In genomic region chr5:111790527-111790926, GRCm38 (mm10) we compare ENCODE assay signal across 10 mouse cellular contexts. TPM values are rescaled to one million over a fixed set of nuclear protein-coding genes. Genes with fewer than 3 reads are reported as not detected.
DNase-seq lines count a peak whose midpoint lies in the region; ATAC-seq and TF ChIP-seq lines count a peak whose summit lies in the region.
"Had no signal": no experiment of that assay in that cellular context is flagged by ENCODE, and none has a peak within 500 bp of the region (broad histone marks: within the 10 kb centered on the region; RNA-seq: fewer than 3 reads in every experiment).

No protein-coding gene starts in this region.

- TF ChIP-seq EP300 in stomach, postnatal 0 days (optimal IDR thresholded peaks at IDR 0.05): no peak

- peaks cover 10% of the 10 kb centered on the region; the same call in 1 of the 2 replicates for H3K27me3 ChIP-seq in hindbrain, embryonic 10.5 days (ENCODE audit: insufficient read depth, poor library complexity, severe bottlenecking)
- peaks cover 7% of the 10 kb centered on the region; the same call in 1 of the 2 replicates for H3K27me3 ChIP-seq in hindbrain, embryonic 13.5 days
- peaks cover 45% of the 10 kb centered on the region for H3K27me3 ChIP-seq in midbrain, embryonic 10.5 days (ENCODE audit: low read depth, poor library complexity, severe bottlenecking)
- peaks cover 5% of the 10 kb centered on the region for H3K27me3 ChIP-seq in midbrain, embryonic 13.5 days
- H3K27me3 ChIP-seq in heart, embryonic 16.5 days (ENCODE audit: control insufficient read depth, insufficient read depth, low read length): no peaks in the 10 kb centered on the region
- H3K27me3 ChIP-seq in stomach, postnatal 0 days (ENCODE audit: control insufficient read depth, insufficient read depth, low read length): no peaks in the 10 kb centered on the region

- H3K4me3 ChIP-seq in hindbrain, embryonic 10.5 days: no peak overlapping the region
- H3K4me3 ChIP-seq in hindbrain, embryonic 13.5 days: no peak overlapping the region
- H3K4me3 ChIP-seq in midbrain, embryonic 10.5 days: no peak overlapping the region
- no peak overlapping the region for H3K4me3 ChIP-seq in midbrain, embryonic 13.5 days (replicated peaks)
- H3K4me3 ChIP-seq in heart, embryonic 16.5 days (ENCODE audit: low read length): no peak overlapping the region
- no peak overlapping the region for H3K4me3 ChIP-seq in stomach, postnatal 0 days (ENCODE audit: low read depth, low read length)

- H3K36me3 ChIP-seq in hindbrain, embryonic 10.5 days: no peaks in the 10 kb centered on the region
- H3K36me3 ChIP-seq in hindbrain, embryonic 13.5 days: no peaks in the 10 kb centered on the region
- no peaks in the 10 kb centered on the region for H3K36me3 ChIP-seq in midbrain, embryonic 10.5 days
- H3K36me3 ChIP-seq in midbrain, embryonic 13.5 days: no peaks in the 10 kb centered on the region
- no peaks in the 10 kb centered on the region for H3K36me3 ChIP-seq in heart, embryonic 16.5 days (ENCODE audit: control insufficient read depth, insufficient read depth)
- H3K36me3 ChIP-seq in stomach, postnatal 0 days (ENCODE audit: control insufficient read depth, insufficient read depth, low read length): no peaks in the 10 kb centered on the region

- peak overlapping the region; percentile 73 for H3K27ac ChIP-seq in hindbrain, embryonic 10.5 days
- no peak overlapping the region for H3K27ac ChIP-seq in hindbrain, embryonic 13.5 days
- H3K27ac ChIP-seq in midbrain, embryonic 10.5 days (replicated peaks): peak overlapping the region; percentile 38; the same call in 1 of the 2 replicates
- no peak overlapping the region for H3K27ac ChIP-seq in midbrain, embryonic 13.5 days
- peak overlapping the region; percentile 46; the same call in 1 of the 2 replicates for H3K27ac ChIP-seq in heart, embryonic 16.5 days (ENCODE audit: low read length)
- H3K27ac ChIP-seq in stomach, postnatal 0 days (replicated peaks): no peak overlapping the region

- H3K4me2 ChIP-seq in hindbrain, embryonic 13.5 days: no peak overlapping the region
- H3K4me2 ChIP-seq in midbrain, embryonic 13.5 days (replicated peaks): no peak overlapping the region
- H3K4me2 ChIP-seq in heart, embryonic 16.5 days (ENCODE audit: low read depth, low read length): no peak overlapping the region
- no peak overlapping the region for H3K4me2 ChIP-seq in stomach, postnatal 0 days (replicated peaks; ENCODE audit: low read depth)

- no peak for TF ChIP-seq CTCF in stomach, postnatal 0 days (IDR thresholded peaks at IDR 0.05; ENCODE audit: low read depth)

- peaks cover 41% of the 10 kb centered on the region for H3K4me1 ChIP-seq in hindbrain, embryonic 10.5 days (replicated peaks)
- peaks cover 9% of the 10 kb centered on the region; the same call in 1 of the 2 replicates for H3K4me1 ChIP-seq in hindbrain, embryonic 13.5 days (replicated peaks)
- H3K4me1 ChIP-seq in midbrain, embryonic 10.5 days: peaks cover 49% of the 10 kb centered on the region
- H3K4me1 ChIP-seq in midbrain, embryonic 13.5 days (replicated peaks): 0 out of 2 replicates have a peak, but pooled peaks cover 9% of the 10 kb centered on the region
- peaks cover 26% of the 10 kb centered on the region for H3K4me1 ChIP-seq in heart, embryonic 16.5 days (ENCODE audit: control insufficient read depth, insufficient read depth, low read length)
- H3K4me1 ChIP-seq in stomach, postnatal 0 days (replicated peaks; ENCODE audit: control insufficient read depth, insufficient read depth): no peaks in the 10 kb centered on the region

- no peak for ATAC-seq in hindbrain, embryonic 13.5 days (ENCODE audit: low FRiP score)
- no peak for ATAC-seq in midbrain, embryonic 13.5 days
- peak; percentile 66; the same call in 1 of the 2 replicates for ATAC-seq in heart, embryonic 16.5 days (replicated peaks; ENCODE audit: extremely low read depth, insufficient read depth, low FRiP score)
- ATAC-seq in stomach, postnatal 0 days (ENCODE audit: low FRiP score, low TSS enrichment): peak; percentile 35; the same call in 1 of the 2 replicates

- H3K9me3 ChIP-seq in hindbrain, embryonic 10.5 days: no peaks in the 10 kb centered on the region
- no peaks in the 10 kb centered on the region for H3K9me3 ChIP-seq in hindbrain, embryonic 13.5 days
- H3K9me3 ChIP-seq in midbrain, embryonic 10.5 days (replicated peaks): no peaks in the 10 kb centered on the region
- peaks cover 5% of the 10 kb centered on the region; the same call in 1 of the 2 replicates for H3K9me3 ChIP-seq in midbrain, embryonic 13.5 days
- no peaks in the 10 kb centered on the region for H3K9me3 ChIP-seq in heart, embryonic 16.5 days (replicated peaks; ENCODE audit: control insufficient read depth, low read length)
- no peaks in the 10 kb centered on the region for H3K9me3 ChIP-seq in stomach, postnatal 0 days (ENCODE audit: control insufficient read depth, low read length)

- 71% methylated on average over 9 of the region's 9 CpGs for WGBS in hindbrain, embryonic 10.5 days
- WGBS in hindbrain, embryonic 13.5 days: 79% methylated on average over 9 of the region's 9 CpGs
- WGBS in midbrain, embryonic 10.5 days: 67% methylated on average over 9 of the region's 9 CpGs
- WGBS in midbrain, embryonic 13.5 days: 79% methylated on average over 9 of the region's 9 CpGs
- WGBS in heart, embryonic 16.5 days: 14% methylated on average over 9 of the region's 9 CpGs
- WGBS in stomach, postnatal 0 days: 36% methylated on average over 9 of the region's 9 CpGs

- no peak for DNase-seq in hindbrain, embryonic 10.5 days (ENCODE audit: low spot score)
- DNase-seq in midbrain, embryonic 10.5 days (ENCODE audit: low spot score): no peak
- DNase-seq in stomach, postnatal 0 days (ENCODE audit: low spot score): no peak
- DNase-seq in right cerebral cortex, adult 2 months (ENCODE audit: low spot score in 2 of 2): no peak
- no peak for DNase-seq in B cell, adult 2 months
- DNase-seq: spleen, adult 18-20 months had no signal

- no peak overlapping the region for H3K9ac ChIP-seq in hindbrain, embryonic 13.5 days
- no peak overlapping the region for H3K9ac ChIP-seq in midbrain, embryonic 13.5 days (replicated peaks)
- H3K9ac ChIP-seq in heart, embryonic 16.5 days (ENCODE audit: low read length): no peak overlapping the region
- no peak overlapping the region for H3K9ac ChIP-seq in stomach, postnatal 0 days (ENCODE audit: low read length)

RNA-seq across cellular contexts. Expression of gene Gm26897, which starts 56.8 kb away (rescaled TPM):
- polyA plus RNA-seq in hindbrain, embryonic 10.5 days (2016; fragmentation: Nextera tagmentation; extraction: Ambion mirVana): not detected in 2 replicates
- not detected in 2 replicates for polyA plus RNA-seq in hindbrain, embryonic 13.5 days (2015; fragmentation: Nextera tagmentation; extraction: Ambion mirVana)
- not detected in 2 replicates for polyA plus RNA-seq in midbrain, embryonic 10.5 days (2016; fragmentation: Nextera tagmentation; extraction: Ambion mirVana)
- not detected in 2 replicates for polyA plus RNA-seq in midbrain, embryonic 13.5 days (2015; fragmentation: Nextera tagmentation; extraction: Ambion mirVana)
- polyA plus RNA-seq in heart, embryonic 16.5 days (2015; fragmentation: Nextera tagmentation; extraction: Ambion mirVana): not detected in 2 replicates
- polyA plus RNA-seq in stomach, postnatal 0 days (2015; fragmentation: Nextera tagmentation; extraction: Ambion mirVana): not detected in 2 replicates
- polyA plus RNA-seq: limb, embryonic 11.5 days had no signal

Comparison
In these comparisons a context has a peak if more than half of its experiments do, and no peak if none do; other contexts are left out.
1. H3K27ac ChIP-seq: peak in hindbrain, embryonic 10.5 days (single experiment), midbrain, embryonic 10.5 days (single experiment) and heart, embryonic 16.5 days (single experiment); none in hindbrain, embryonic 13.5 days (single experiment), midbrain, embryonic 13.5 days (single experiment) and stomach, postnatal 0 days (single experiment).
2. ATAC-seq: peak in heart, embryonic 16.5 days (single experiment) and stomach, postnatal 0 days (single experiment); none in hindbrain, embryonic 13.5 days (single experiment) and midbrain, embryonic 13.5 days (single experiment).